Mouse (Mus musculus): Measurements from ENCODE around the gene Rock2. TPM values are rescaled to one million over a fixed set of nuclear protein-coding genes. Genes with fewer than 3 reads are reported as not detected.

Gene Rock2
- total RNA-seq, 1 experiment: 44.5 TPM

DNA sequence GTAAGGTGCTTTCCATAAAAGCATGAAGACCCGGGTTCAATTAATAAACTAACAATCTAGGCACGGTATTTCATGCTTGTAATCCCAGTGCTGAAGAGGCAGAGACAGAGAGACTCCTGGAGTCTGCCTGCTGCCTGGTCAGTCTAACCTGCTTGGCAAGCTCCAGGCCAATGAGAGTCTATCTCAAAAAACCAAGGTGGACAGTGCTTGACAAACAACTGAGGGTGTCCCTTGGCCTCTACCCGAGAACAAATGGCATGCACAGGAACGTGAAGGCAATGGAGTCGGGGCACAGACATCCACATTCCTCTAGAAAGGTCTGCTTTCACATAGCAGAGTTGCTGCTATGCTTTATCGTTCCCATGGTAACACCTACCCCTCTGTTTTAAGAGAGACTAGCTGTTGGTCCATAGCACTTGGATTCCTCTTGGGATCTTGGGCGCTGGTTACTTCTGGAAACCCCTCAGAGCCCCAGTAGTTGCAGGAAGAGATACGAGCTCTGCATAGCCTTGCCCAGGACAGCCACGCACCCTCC is 24.8 kb upstream of the Rock2 start:
- Histone ChIP-seq H3K9ac (ENCODE audit: insufficient read depth, low read depth, low read length, poor library complexity, severe bottlenecking) (no peak overlapping the region), H3K4me3 (ENCODE audit: insufficient read depth in 1 of 2, low read depth in 1 of 2, low read length in 2 of 2, poor library complexity in 1 of 2, severe bottlenecking in 1 of 2) (no peak overlapping the region)
- DNase-seq (ENCODE audit: low read depth, low spot score): no peak

GRCm38 (mm10) chr12:16870405-16871068 is 24.2 kb upstream of the Rock2 start:
- in situ Hi-C loops (cut with MboI; ENCODE audit: low sequenced_read_pairs in 2 of 2, unreplicated experiment in 2 of 2): loop anchor here in 1 of 2 experiments (5.0 kb wide), 1 partner anchor 33 kb away; no protein-coding TSS in a partner anchor
- no peak for DNase-seq (ENCODE audit: low read depth, low spot score)
- TF ChIP-seq CHD2 (IDR thresholded peaks at IDR 0.05; ENCODE audit: low read depth, low read length) (no peak), ZNF384 (IDR thresholded peaks at IDR 0.05; ENCODE audit: low read depth, low read length) (no peak), HCFC1 (IDR thresholded peaks at IDR 0.05; ENCODE audit: borderline replicate concordance, insufficient read depth, low read length) (no peak), MAFK (IDR thresholded peaks at IDR 0.05; ENCODE audit: insufficient read depth, low read depth, low read length) (no peak), ZC3H11A (IDR thresholded peaks at IDR 0.05; ENCODE audit: borderline replicate concordance, low read depth, low read length) (no peak)
- Histone ChIP-seq H3K4me1 (ENCODE audit: control insufficient read depth in 2 of 2, insufficient read depth in 2 of 2, low read length in 2 of 2, poor library complexity in 1 of 2) (peaks cover 7 to 26% of the 10 kb centered on the region in 2 experiments; a peak in 3 of 4 replicates), H3K27ac (ENCODE audit: insufficient read depth, low read depth, low read length, poor library complexity, severe bottlenecking) (no peak overlapping the region), H3K4me3 (ENCODE audit: insufficient read depth in 1 of 2, low read depth in 1 of 2, low read length in 2 of 2, poor library complexity in 1 of 2, severe bottlenecking in 1 of 2) (no peak overlapping the region), H3K36me3 (ENCODE audit: control insufficient read depth, insufficient read depth, low read length, poor library complexity, severe bottlenecking) (no peaks in the 10 kb centered on the region), H3K9me3 (ENCODE audit: control insufficient read depth, insufficient read depth, low read depth, low read length) (no peaks in the 10 kb centered on the region), H3K9ac (ENCODE audit: insufficient read depth, low read depth, low read length, poor library complexity, severe bottlenecking) (no peak overlapping the region)

More for the DNA sequence above, 24.8 kb upstream of the Rock2 start:
- Histone ChIP-seq H3K9me3 (ENCODE audit: control insufficient read depth, insufficient read depth, low read depth, low read length) (no peaks in the 10 kb centered on the region), H3K36me3 (ENCODE audit: control insufficient read depth, insufficient read depth, low read length, poor library complexity, severe bottlenecking) (no peaks in the 10 kb centered on the region), H3K27ac (ENCODE audit: insufficient read depth, low read depth, low read length, poor library complexity, severe bottlenecking) (no peak overlapping the region), H3K4me1 (ENCODE audit: control insufficient read depth in 2 of 2, insufficient read depth in 2 of 2, low read length in 2 of 2, poor library complexity in 1 of 2) (peaks cover 7 to 26% of the 10 kb centered on the region in 2 experiments; a peak in 3 of 4 replicates)
- TF ChIP-seq ZNF384 (IDR thresholded peaks at IDR 0.05; ENCODE audit: low read depth, low read length): no peak
- TF ChIP-seq ZC3H11A (IDR thresholded peaks at IDR 0.05; ENCODE audit: borderline replicate concordance, low read depth, low read length): no peak
- no peak for TF ChIP-seq CHD2 (IDR thresholded peaks at IDR 0.05; ENCODE audit: low read depth, low read length)
- no peak for TF ChIP-seq MAFK (IDR thresholded peaks at IDR 0.05; ENCODE audit: insufficient read depth, low read depth, low read length)
- no peak for TF ChIP-seq HCFC1 (IDR thresholded peaks at IDR 0.05; ENCODE audit: borderline replicate concordance, insufficient read depth, low read length)
- in situ Hi-C loops (cut with MboI; ENCODE audit: low sequenced_read_pairs in 2 of 2, unreplicated experiment in 2 of 2): loop anchor here in 1 of 2 experiments (5.0 kb wide), 1 partner anchor 33 kb away; no protein-coding TSS in a partner anchor

- in situ Hi-C loops (cut with MboI; ENCODE audit: low sequenced_read_pairs in 2 of 2, unreplicated experiment in 2 of 2): loop anchor here in 1 of 2 experiments (5.0 kb wide), 1 partner anchor 35 kb away; no protein-coding TSS in a partner anchor
- H3K36me3 ChIP-seq (ENCODE audit: control insufficient read depth, insufficient read depth, low read length, poor library complexity, severe bottlenecking): no peaks in the 10 kb centered on the region
- H3K4me3 ChIP-seq (ENCODE audit: insufficient read depth in 1 of 2, low read depth in 1 of 2, low read length in 2 of 2, poor library complexity in 1 of 2, severe bottlenecking in 1 of 2): no peak overlapping the region
- no peak overlapping the region for H3K27ac ChIP-seq (ENCODE audit: insufficient read depth, low read depth, low read length, poor library complexity, severe bottlenecking)
- no peak for DNase-seq (ENCODE audit: low read depth, low spot score)
- H3K4me1 ChIP-seq (ENCODE audit: control insufficient read depth in 2 of 2, insufficient read depth in 2 of 2, low read length in 2 of 2, poor library complexity in 1 of 2): peaks cover 5 to 25% of the 10 kb centered on the region in 2 experiments; a peak in 3 of 4 replicates
- H3K9me3 ChIP-seq (ENCODE audit: control insufficient read depth, insufficient read depth, low read depth, low read length): no peaks in the 10 kb centered on the region
- TF ChIP-seq CHD2 (IDR thresholded peaks at IDR 0.05; ENCODE audit: low read depth, low read length) (no peak), ZNF384 (IDR thresholded peaks at IDR 0.05; ENCODE audit: low read depth, low read length) (no peak), ZC3H11A (IDR thresholded peaks at IDR 0.05; ENCODE audit: borderline replicate concordance, low read depth, low read length) (no peak), MAFK (IDR thresholded peaks at IDR 0.05; ENCODE audit: insufficient read depth, low read depth, low read length) (no peak), HCFC1 (IDR thresholded peaks at IDR 0.05; ENCODE audit: borderline replicate concordance, insufficient read depth, low read length) (no peak)
- H3K9ac ChIP-seq (ENCODE audit: insufficient read depth, low read depth, low read length, poor library complexity, severe bottlenecking): no peak overlapping the region
Observed at GRCm38 (mm10) chr12:16872006-16872405, 22.7 kb upstream of the Rock2 start.

DNA sequence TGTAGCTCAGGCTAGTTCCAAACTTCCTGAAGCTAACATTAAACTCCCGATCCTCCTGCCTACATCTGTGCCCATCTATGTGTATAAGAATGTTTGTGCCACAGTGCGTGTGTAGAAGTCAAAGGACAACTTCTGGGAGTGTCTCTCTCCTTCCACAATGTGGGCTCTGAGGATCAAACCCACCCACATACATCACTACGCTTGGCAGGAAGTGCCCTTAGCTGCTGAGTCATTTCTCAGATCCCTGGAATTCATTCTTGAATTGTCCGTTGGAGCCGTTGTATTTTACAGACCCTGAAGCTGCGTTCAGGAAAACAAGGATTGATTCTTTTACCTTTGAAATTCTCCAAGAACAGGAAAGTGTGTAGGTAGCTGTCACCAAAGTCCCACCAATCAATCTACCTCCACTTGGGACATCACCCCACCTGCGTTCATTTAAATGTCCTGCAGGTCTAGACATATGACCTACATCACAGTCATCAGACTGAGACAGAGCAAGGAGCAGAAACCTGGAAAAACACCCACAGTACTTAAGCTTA is 21.7 kb upstream of the Rock2 start:
- Histone ChIP-seq H3K4me1 (ENCODE audit: control insufficient read depth in 2 of 2, insufficient read depth in 2 of 2, low read length in 2 of 2, poor library complexity in 1 of 2) (peaks cover 5 to 16% of the 10 kb centered on the region in 2 experiments; a peak in 3 of 4 replicates), H3K27ac (ENCODE audit: insufficient read depth, low read depth, low read length, poor library complexity, severe bottlenecking) (no peak overlapping the region), H3K9ac (ENCODE audit: insufficient read depth, low read depth, low read length, poor library complexity, severe bottlenecking) (no peak overlapping the region), H3K9me3 (ENCODE audit: control insufficient read depth, insufficient read depth, low read depth, low read length) (no peaks in the 10 kb centered on the region), H3K36me3 (ENCODE audit: control insufficient read depth, insufficient read depth, low read length, poor library complexity, severe bottlenecking) (no peaks in the 10 kb centered on the region), H3K4me3 (ENCODE audit: insufficient read depth in 1 of 2, low read depth in 1 of 2, low read length in 2 of 2, poor library complexity in 1 of 2, severe bottlenecking in 1 of 2) (no peak overlapping the region)
- no peak for DNase-seq (ENCODE audit: low read depth, low spot score)
- no peak for TF ChIP-seq ZC3H11A (IDR thresholded peaks at IDR 0.05; ENCODE audit: borderline replicate concordance, low read depth, low read length)
- TF ChIP-seq MAFK (IDR thresholded peaks at IDR 0.05; ENCODE audit: insufficient read depth, low read depth, low read length): 0 out of 2 replicates have a peak, but pooled peaks have one; percentile 26
- in situ Hi-C loops (cut with MboI; ENCODE audit: low sequenced_read_pairs in 2 of 2, unreplicated experiment in 2 of 2): loop anchor here in 1 of 2 experiments (5.0 kb wide), 1 partner anchor 36 kb away; no protein-coding TSS in a partner anchor

All from ES-E14 (cell line).